Mouse (Mus musculus): ENCODE results near the gene Theg. TPM values are rescaled to one million over a fixed set of nuclear protein-coding genes. Genes with fewer than 3 reads are reported as not detected.

Gene Theg
- polyA plus RNA-seq, 1 experiment from 2014 or later, result not detected

DNA sequence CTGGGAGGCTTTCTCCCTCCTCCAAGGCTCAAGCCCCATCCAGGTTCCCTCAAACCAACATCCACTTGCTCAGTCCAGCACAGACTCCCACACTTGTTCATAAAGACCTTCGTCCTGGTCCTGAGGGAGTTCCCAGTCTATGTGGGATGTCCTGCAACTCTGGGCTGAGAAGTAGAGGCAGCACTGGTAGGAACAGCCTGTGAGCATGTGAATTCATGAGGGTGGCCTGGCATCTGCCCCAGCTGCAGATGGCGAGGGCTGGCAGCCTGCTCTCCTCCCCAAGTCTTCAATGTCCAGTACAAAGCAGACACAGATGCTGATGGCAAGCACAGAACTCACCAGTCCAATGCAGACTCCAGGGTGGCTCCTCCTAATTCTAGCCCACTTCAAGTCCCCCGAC is 48.8 kb downstream of the Theg start:
- Histone ChIP-seq H3K27me3 (ENCODE audit: poor library complexity, severe bottlenecking) (peaks cover 11% of the 10 kb centered on the region; the same call in 1 of the 2 replicates), H3K36me3 (replicated peaks) (peaks cover 62% of the 10 kb centered on the region), H3K27ac (no peak overlapping the region), H3K4me3 (no peak overlapping the region), H3K4me1 (peaks cover 9% of the 10 kb centered on the region), H3K9me3 (no peaks in the 10 kb centered on the region)
- no peak for DNase-seq (ENCODE audit: extremely low spot score, low spot score)
- WGBS, result 86% methylated on average over 3 of the region's 3 CpGs

DNA sequence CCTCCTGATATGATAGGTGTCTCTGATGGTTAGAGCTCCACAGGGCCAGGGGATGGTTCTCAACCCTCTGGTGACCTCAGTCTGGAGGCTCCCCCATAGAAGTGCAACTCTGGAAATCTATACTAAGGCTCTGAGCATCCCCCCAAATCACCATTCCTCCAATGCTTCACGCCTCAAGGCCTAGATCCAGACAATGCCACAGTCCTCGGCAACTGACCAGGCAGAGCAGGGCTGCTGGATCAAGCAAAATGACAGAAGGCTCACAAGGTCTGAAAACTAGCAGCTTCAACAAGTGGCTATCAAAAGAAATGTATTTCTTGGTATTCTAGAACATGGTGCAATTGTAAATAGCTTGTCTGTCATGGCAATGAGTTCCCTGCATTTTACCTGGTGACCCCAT is 49.4 kb downstream of the Theg start:
- H3K36me3 ChIP-seq (replicated peaks), result peaks cover 57% of the 10 kb centered on the region
- 83% methylated on average over 2 of the region's 2 CpGs for WGBS
- peak; percentile 9 for DNase-seq (ENCODE audit: extremely low spot score, low spot score)
- no peak overlapping the region for H3K27ac ChIP-seq
- H3K9me3 ChIP-seq, result no peaks in the 10 kb centered on the region
- no peak overlapping the region for H3K4me3 ChIP-seq
- H3K27me3 ChIP-seq (ENCODE audit: poor library complexity, severe bottlenecking), result peaks cover 11% of the 10 kb centered on the region; the same call in 1 of the 2 replicates
- peaks cover 14% of the 10 kb centered on the region for H3K4me1 ChIP-seq

DNA sequence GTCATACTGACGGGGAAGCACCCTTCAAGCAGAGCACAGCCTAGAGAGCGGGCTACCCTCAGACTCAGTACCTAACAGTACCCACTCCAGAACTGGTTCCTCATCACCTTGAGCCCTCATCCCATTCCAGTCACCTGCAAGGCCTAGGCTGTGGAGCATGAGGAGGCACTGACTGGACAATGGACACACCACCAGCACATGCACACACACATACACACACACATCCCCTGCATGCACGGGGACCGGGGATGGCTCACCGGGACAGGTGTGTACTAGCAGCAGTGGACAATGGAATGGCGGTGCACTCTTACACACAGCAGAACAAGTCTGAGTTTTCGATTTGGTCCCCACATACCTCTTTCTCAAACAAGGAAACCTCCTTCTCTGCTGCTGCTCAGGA is 49.9 kb downstream of the Theg start:
- Histone ChIP-seq H3K4me1 (peaks cover 19% of the 10 kb centered on the region), H3K4me3 (no peak overlapping the region), H3K27me3 (ENCODE audit: poor library complexity, severe bottlenecking) (peaks cover 11% of the 10 kb centered on the region; the same call in 1 of the 2 replicates), H3K9me3 (no peaks in the 10 kb centered on the region), H3K36me3 (replicated peaks) (peaks cover 52% of the 10 kb centered on the region), H3K27ac (no peak overlapping the region)
- peak; percentile 8 for DNase-seq (ENCODE audit: extremely low spot score, low spot score)
- 90% methylated on average over 7 of the region's 7 CpGs for WGBS

DNA sequence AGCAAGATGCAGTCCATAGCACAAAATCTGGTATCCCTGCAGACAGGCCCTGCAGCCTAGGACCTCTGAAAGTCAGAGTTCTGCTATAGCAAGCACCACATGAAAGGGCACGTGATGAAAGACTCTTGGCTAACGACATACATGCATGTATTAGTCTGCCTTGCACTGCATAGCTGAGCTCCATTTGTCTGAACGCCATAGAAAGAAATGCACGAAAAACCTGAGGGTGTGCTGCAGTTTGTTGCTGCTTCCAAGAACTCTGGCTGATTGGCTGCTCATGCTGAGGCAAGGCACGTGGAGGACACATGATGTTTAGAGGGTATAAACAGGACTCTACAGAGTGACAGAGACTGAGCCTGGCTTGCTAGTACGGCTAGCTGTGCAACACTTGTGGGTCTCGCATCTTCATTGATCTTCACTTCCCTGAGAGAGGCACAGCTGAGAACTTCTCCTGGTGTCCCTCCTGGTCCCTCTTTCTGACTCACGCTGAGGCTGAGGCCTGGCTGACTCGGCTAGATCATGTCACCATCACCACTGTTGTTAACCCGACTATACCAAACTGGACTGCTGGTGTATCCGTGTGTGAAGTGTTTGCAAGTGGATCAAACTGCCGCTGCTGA is 50.6 kb downstream of the Theg start:
- Histone ChIP-seq H3K27me3 (ENCODE audit: poor library complexity, severe bottlenecking) (peaks cover 11% of the 10 kb centered on the region; the same call in 1 of the 2 replicates), H3K4me1 (peaks cover 25% of the 10 kb centered on the region), H3K27ac (no peak overlapping the region), H3K4me3 (no peak overlapping the region), H3K9me3 (no peaks in the 10 kb centered on the region), H3K36me3 (replicated peaks) (peaks cover 45% of the 10 kb centered on the region)
- 84% methylated on average over 12 of the region's 12 CpGs for WGBS
- DNase-seq (ENCODE audit: extremely low spot score, low spot score), result peak; percentile 13

DNA sequence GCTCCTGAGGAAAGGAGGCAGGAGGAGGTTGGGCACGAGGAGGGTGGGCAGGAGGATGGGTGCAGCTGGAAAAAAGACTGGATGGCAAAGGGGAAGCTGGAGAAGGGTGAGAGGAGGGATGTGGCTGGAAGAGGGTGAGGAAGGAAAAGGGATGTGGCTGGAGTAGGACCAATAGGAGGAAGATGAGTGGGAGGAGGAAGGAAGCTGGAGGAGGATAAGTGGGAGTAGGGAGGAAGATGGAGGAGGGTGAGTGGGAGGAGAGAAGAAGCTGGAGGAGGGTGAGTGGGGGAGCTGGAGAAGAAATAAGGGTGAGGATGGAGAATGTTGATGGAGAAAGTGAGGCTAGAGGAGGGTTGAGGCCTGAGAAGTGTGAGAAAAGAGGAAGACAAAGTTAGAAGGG is 51.7 kb downstream of the Theg start:
- H3K27ac ChIP-seq, result no peak overlapping the region
- H3K36me3 ChIP-seq (replicated peaks), result peaks cover 36% of the 10 kb centered on the region
- WGBS, result 69% methylated on average over 1 of the region's 1 CpGs
- no peak overlapping the region for H3K4me3 ChIP-seq
- peaks cover 27% of the 10 kb centered on the region for H3K4me1 ChIP-seq
- DNase-seq (ENCODE audit: extremely low spot score, low spot score), result peak; percentile 12
- H3K9me3 ChIP-seq, result no peaks in the 10 kb centered on the region
- peaks cover 11% of the 10 kb centered on the region; the same call in 1 of the 2 replicates for H3K27me3 ChIP-seq (ENCODE audit: poor library complexity, severe bottlenecking)

DNA sequence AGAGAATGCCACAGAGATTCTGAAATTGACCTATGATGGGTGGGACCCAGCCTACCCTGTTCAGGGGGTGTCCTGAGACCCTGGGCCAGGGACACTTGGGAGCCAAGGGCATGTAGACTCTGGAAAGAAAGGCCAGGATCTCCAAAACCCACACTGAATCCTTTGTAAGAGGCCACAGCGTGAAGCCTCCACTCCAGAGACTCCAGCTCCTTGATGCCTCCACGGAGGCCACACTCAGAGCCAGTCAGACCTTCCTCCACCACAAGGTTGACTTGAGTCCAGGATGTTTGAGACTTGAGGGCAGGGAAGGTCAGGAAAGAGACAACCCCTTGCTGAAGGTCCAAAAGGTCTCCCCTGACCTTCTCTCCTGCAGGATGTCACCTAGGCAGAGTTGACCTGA is 52.7 kb downstream of the Theg start:
- 86% methylated on average over 2 of the region's 2 CpGs for WGBS
- peak; percentile 15 for DNase-seq (ENCODE audit: extremely low spot score, low spot score)

DNA sequence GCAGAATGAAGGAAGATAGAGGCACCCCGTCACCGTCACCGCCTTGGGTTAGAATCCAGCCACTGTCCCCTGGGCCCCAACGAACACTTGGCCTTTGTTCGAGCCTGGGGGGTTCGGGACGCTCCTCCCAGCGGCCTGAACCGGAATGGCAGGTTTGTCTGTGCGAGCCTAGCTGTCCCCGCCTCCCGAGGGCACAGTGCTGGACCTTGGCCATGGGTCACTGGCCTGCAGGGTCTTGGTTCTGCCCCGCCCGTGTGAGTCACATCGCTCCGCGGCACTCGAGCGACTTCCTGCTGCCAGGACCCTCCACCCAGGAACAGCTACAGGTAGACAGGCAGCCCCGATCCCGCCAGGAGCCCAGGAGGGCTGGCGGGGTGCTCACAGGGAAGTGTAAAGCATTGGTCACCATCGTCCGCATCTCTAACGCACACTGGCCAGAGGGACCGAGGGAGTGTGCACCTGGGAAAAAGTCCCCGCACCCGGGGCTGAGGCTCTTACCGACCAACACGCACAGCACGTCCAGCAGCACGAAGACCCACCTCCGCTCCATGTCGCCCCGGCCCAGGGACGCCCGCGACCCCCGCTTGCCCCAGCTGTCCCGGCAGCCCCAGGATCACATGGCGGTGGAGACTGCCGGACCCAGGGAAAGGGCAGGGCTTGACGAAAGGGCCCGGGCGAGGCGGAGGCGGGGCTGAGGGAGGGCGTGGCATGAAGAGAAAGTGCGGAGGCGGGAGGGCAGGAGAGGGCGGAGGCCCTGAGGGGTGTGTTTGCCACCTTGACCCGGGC is 53.8 kb downstream of the Theg start, which contains the start of gene Plpp2:
Gene Plpp2 (minus strand): TSS at position 671 of the 786 bp plus-strand sequence.
- Histone ChIP-seq H3K27me3 (ENCODE audit: poor library complexity, severe bottlenecking) (peaks cover 11% of the 10 kb centered on the region; the same call in 1 of the 2 replicates), H3K4me1 (peaks cover 27% of the 10 kb centered on the region), H3K4me3 (peak within 1 kb of the TSS; percentile 69), H3K36me3 (replicated peaks) (peaks cover 26% of the 10 kb centered on the region), H3K27ac (peak within 1 kb of the TSS; percentile 84), H3K9me3 (no peaks in the 10 kb centered on the region)
- DNase-seq (ENCODE audit: extremely low spot score, low spot score), result peak; percentile 84
- WGBS, result under 1% methylated on average over 52 of the region's 52 CpGs

More for the DNA sequence above, 52.7 kb downstream of the Theg start:
- H3K27me3 ChIP-seq (ENCODE audit: poor library complexity, severe bottlenecking), result peaks cover 11% of the 10 kb centered on the region; the same call in 1 of the 2 replicates
- no peak overlapping the region for H3K4me3 ChIP-seq
- no peaks in the 10 kb centered on the region for H3K9me3 ChIP-seq
- H3K4me1 ChIP-seq, result peaks cover 27% of the 10 kb centered on the region
- no peak overlapping the region for H3K27ac ChIP-seq
- H3K36me3 ChIP-seq (replicated peaks), result peaks cover 35% of the 10 kb centered on the region

DNA sequence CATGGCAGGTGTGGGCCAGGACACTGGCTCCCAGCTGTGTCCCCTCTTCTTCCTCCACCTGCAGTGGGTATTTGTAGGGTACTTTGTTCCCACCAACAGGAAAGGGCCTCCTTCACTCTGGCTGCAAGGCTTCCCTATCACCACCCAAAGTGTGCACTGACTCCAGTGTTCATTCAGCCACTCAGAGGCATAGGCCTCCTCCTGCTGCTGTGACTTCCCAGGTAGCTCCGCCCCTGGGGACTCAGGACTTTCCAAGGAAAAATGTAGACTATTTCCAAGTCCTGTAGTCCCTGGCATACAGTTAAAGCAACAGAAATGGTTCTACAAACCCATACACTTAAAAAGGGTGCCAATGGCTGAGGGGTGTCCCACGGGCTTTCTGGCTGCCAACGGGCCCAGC is 54.5 kb downstream of the Theg start:
- H3K4me1 ChIP-seq, result peaks cover 27% of the 10 kb centered on the region
- peaks cover 11% of the 10 kb centered on the region; the same call in 1 of the 2 replicates for H3K27me3 ChIP-seq (ENCODE audit: poor library complexity, severe bottlenecking)
- peak overlapping the region; percentile 69 for H3K4me3 ChIP-seq
- peaks cover 24% of the 10 kb centered on the region for H3K36me3 ChIP-seq (replicated peaks)
- WGBS, result 26% methylated on average over 3 of the region's 3 CpGs
- H3K27ac ChIP-seq, result peak overlapping the region; percentile 84
- H3K9me3 ChIP-seq, result no peaks in the 10 kb centered on the region
- DNase-seq (ENCODE audit: extremely low spot score, low spot score), result peak; percentile 17

DNA sequence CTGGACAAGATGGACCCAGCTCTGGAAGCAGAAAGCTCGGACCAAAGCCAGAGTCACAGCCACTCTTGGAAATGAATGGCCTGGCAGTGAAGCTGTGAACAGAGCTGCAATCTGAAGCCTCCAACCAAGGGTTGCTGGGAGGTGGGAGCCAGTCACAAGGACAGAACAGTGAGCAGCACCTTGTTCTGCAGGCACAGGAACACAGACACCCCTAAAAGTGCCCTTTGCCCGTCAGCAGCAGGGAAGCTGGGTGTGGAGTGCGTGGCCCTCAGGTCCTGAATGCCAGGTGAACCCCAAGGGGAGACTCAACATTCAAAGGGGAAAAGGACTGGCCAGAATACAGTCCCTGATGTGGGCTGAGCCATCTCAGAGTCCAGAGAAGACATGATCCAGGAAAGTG is 55.5 kb downstream of the Theg start:
- Histone ChIP-seq H3K36me3 (replicated peaks) (peaks cover 29% of the 10 kb centered on the region), H3K4me3 (no peak overlapping the region), H3K4me1 (peaks cover 27% of the 10 kb centered on the region), H3K27ac (no peak overlapping the region), H3K27me3 (ENCODE audit: poor library complexity, severe bottlenecking) (peaks cover 11% of the 10 kb centered on the region; the same call in 1 of the 2 replicates), H3K9me3 (no peaks in the 10 kb centered on the region)
- WGBS, result 87% methylated on average over 3 of the region's 3 CpGs
- DNase-seq (ENCODE audit: extremely low spot score, low spot score), result peak; percentile 12

DNA sequence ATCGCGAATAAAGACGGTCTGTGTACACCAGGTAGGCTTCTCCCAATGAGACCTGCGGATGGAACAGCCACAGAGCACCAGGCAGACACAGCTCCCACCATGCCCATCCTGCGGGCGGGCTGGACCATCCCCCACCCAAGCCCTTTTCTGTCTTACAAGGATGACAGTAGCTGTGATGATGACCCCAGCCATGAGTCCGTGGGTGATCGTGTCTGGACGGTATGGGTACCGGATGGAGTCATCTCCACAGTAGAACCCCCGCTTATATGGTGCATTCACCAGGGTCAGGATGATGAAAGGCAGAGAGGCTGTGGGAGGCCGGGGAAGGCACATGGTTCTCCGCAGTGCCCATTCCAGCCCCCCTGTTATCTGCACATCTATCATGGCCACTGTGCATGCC is 56.4 kb downstream of the Theg start:
- no peak overlapping the region for H3K4me3 ChIP-seq
- WGBS, result 94% methylated on average over 13 of the region's 13 CpGs
- DNase-seq (ENCODE audit: extremely low spot score, low spot score), result peak; percentile 10
- peaks cover 11% of the 10 kb centered on the region; the same call in 1 of the 2 replicates for H3K27me3 ChIP-seq (ENCODE audit: poor library complexity, severe bottlenecking)
- H3K27ac ChIP-seq, result no peak overlapping the region; the same call in 1 of the 2 replicates
- H3K4me1 ChIP-seq, result peaks cover 27% of the 10 kb centered on the region
- H3K9me3 ChIP-seq, result no peaks in the 10 kb centered on the region
- H3K36me3 ChIP-seq (replicated peaks), result peaks cover 38% of the 10 kb centered on the region

DNA sequence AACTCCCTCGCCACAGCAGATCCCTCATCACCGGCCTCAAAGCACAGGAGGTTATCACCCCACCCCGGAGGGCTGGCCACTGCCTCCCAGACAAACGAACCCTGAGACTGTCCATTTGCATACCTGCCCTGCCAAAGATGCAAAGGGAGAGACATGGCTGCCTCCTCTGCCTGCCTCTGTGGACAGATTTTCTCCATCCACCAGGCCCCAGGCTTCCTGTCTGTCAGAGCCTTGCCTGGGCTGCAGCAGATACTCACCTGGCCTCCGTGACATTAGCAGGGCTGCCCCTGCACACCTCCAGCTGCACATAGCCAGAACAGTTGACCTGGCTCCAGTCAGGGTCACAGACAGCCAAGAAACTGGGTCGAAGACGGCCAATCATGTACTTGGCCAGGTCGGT is 56.9 kb downstream of the Theg start:
- Histone ChIP-seq H3K27me3 (ENCODE audit: poor library complexity, severe bottlenecking) (peaks cover 11% of the 10 kb centered on the region; the same call in 1 of the 2 replicates), H3K4me3 (no peak overlapping the region), H3K4me1 (peaks cover 27% of the 10 kb centered on the region), H3K36me3 (replicated peaks) (peaks cover 42% of the 10 kb centered on the region), H3K27ac (no peak overlapping the region), H3K9me3 (no peaks in the 10 kb centered on the region)
- WGBS, result 83% methylated on average over 8 of the region's 8 CpGs
- peak; percentile 12 for DNase-seq (ENCODE audit: extremely low spot score, low spot score)

DNA sequence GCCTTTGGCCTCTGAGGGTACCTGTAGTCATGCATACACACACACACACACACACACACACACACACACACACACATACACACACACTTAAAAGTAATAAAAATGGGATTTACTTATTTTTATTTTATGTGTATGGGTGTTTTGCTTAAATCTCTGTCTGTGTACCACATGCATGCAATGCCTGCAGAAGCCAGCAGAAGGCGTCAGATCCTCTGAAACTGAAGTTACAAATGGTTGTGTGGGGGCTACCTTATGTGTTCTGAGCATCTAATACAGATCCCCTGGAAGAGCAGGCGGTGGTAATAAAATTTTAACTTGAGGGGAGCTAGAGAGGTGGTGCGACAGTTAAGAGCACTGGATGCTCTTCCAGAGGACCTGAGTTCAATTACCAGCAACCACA is 59.0 kb downstream of the Theg start:
- H3K4me1 ChIP-seq, result peaks cover 16% of the 10 kb centered on the region
- DNase-seq (ENCODE audit: extremely low spot score, low spot score), result peak; percentile 8
- H3K9me3 ChIP-seq, result no peaks in the 10 kb centered on the region
- peaks cover 56% of the 10 kb centered on the region for H3K36me3 ChIP-seq (replicated peaks)
- H3K27me3 ChIP-seq (ENCODE audit: poor library complexity, severe bottlenecking), result no peaks in the 10 kb centered on the region
- WGBS, result 76% methylated on average over 3 of the region's 3 CpGs
- no peak overlapping the region for H3K4me3 ChIP-seq
- no peak overlapping the region for H3K27ac ChIP-seq

DNA sequence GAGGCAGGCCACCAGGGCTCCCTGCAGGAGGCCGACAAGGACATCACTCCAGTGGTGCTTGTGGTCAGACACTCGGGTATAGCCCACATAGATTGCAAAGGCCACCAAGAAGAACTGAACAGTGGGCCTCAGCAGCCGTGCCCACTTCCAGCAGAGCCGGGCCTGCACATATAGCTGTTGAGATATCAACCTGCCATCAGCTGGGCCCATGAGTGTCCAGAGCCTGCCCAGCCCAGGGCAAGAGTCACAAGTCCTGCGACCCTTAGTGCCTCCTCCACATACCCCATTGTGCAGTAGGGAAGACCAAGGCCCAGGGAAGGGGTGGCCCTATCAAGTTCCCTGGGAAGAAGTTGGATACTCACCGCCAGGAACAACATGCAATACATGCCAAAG is 59.7 kb downstream of the Theg start:
- WGBS, result 93% methylated on average over 6 of the region's 6 CpGs
- no peak overlapping the region for H3K27ac ChIP-seq
- H3K36me3 ChIP-seq (replicated peaks), result peaks cover 56% of the 10 kb centered on the region

More for the DNA sequence above, 59.7 kb downstream of the Theg start:
- no peak overlapping the region for H3K4me3 ChIP-seq
- DNase-seq (ENCODE audit: extremely low spot score, low spot score), result peak; percentile 13
- H3K4me1 ChIP-seq, result peaks cover 10% of the 10 kb centered on the region
- H3K27me3 ChIP-seq (ENCODE audit: poor library complexity, severe bottlenecking), result no peaks in the 10 kb centered on the region
- no peaks in the 10 kb centered on the region for H3K9me3 ChIP-seq
